Mouse (Mus musculus): ENCODE measurements around the gene Cldnd2. TPM values are rescaled to one million over a fixed set of nuclear protein-coding genes. Genes with fewer than 3 reads are reported as not detected.

Gene Cldnd2
- polyA plus RNA-seq, 1 experiment from 2014 or later: not detected

- Histone ChIP-seq H3K36me3 (ENCODE audit: control insufficient read depth, insufficient read depth, low read length) (peaks cover 6% of the 10 kb centered on the region), H3K4me1 (ENCODE audit: control insufficient read depth, insufficient read depth, low read length) (no peaks in the 10 kb centered on the region), H3K9me3 (ENCODE audit: control insufficient read depth, low read length) (no peaks in the 10 kb centered on the region), H3K9ac (ENCODE audit: low read length) (no peak overlapping the region), H3K4me2 (ENCODE audit: low read depth) (no peak overlapping the region), H3K4me3 (ENCODE audit: low read depth, low read length) (no peak overlapping the region), H3K27me3 (ENCODE audit: control insufficient read depth, insufficient read depth, low read length) (no peaks in the 10 kb centered on the region), H3K27ac (ENCODE audit: low read depth, low read length) (no peak overlapping the region)
- ATAC-seq (ENCODE audit: insufficient read depth, low FRiP score, low TSS enrichment) (no peak), DNase-seq (ENCODE audit: low spot score) (no peak)
- 91% methylated on average over 14 of the region's 14 CpGs for WGBS
Measured at GRCm38 (mm10) chr7:43453599-43454355, 13.2 kb downstream of the Cldnd2 start.

- Histone ChIP-seq H3K9ac (ENCODE audit: low read length) (no peak overlapping the region), H3K9me3 (ENCODE audit: control insufficient read depth, low read length) (no peaks in the 10 kb centered on the region), H3K27me3 (ENCODE audit: control insufficient read depth, insufficient read depth, low read length) (no peaks in the 10 kb centered on the region), H3K4me3 (ENCODE audit: low read depth, low read length) (no peak overlapping the region), H3K4me1 (ENCODE audit: control insufficient read depth, insufficient read depth, low read length) (no peaks in the 10 kb centered on the region), H3K27ac (ENCODE audit: low read depth, low read length) (no peak overlapping the region), H3K4me2 (ENCODE audit: low read depth) (no peak overlapping the region), H3K36me3 (ENCODE audit: control insufficient read depth, insufficient read depth, low read length) (peaks cover 6% of the 10 kb centered on the region)
- 94% methylated on average over 6 of the region's 6 CpGs for WGBS
- DNase-seq (ENCODE audit: low spot score) (no peak), ATAC-seq (ENCODE audit: insufficient read depth, low FRiP score, low TSS enrichment) (no peak)
Measured at GRCm38 (mm10) chr7:43454371-43454770, 13.8 kb downstream of the Cldnd2 start.

GRCm38 (mm10) chr7:43462851-43463250, 22.3 kb downstream of the Cldnd2 start, which contains the start of gene Vsig10l:
Gene Vsig10l, plus strand, starts transcription at chr7:43463151.
- H3K4me3 ChIP-seq (ENCODE audit: low read depth, low read length): no peak within 1 kb of the TSS
- H3K27ac ChIP-seq (ENCODE audit: low read depth, low read length): no peak within 1 kb of the TSS
- peaks cover 7% of the 10 kb centered on the region; the same call in 1 of the 2 replicates for H3K27me3 ChIP-seq (ENCODE audit: control insufficient read depth, insufficient read depth, low read length)
- no peak for DNase-seq (ENCODE audit: low spot score)
- no peaks in the 10 kb centered on the region for H3K4me1 ChIP-seq (ENCODE audit: control insufficient read depth, insufficient read depth, low read length)
- ATAC-seq (ENCODE audit: insufficient read depth, low FRiP score, low TSS enrichment): no peak
- H3K9ac ChIP-seq (ENCODE audit: low read length): no peak within 1 kb of the TSS
- no peak within 1 kb of the TSS for H3K4me2 ChIP-seq (ENCODE audit: low read depth)
- 69% methylated on average over 4 of the region's 4 CpGs for WGBS
- H3K36me3 ChIP-seq (ENCODE audit: control insufficient read depth, insufficient read depth, low read length): no peaks in the 10 kb centered on the region
- H3K9me3 ChIP-seq (ENCODE audit: control insufficient read depth, low read length): no peaks in the 10 kb centered on the region

- no peak overlapping the region for H3K4me2 ChIP-seq (ENCODE audit: low read depth)
- no peak overlapping the region for H3K4me3 ChIP-seq (ENCODE audit: low read depth, low read length)
- H3K9me3 ChIP-seq (ENCODE audit: control insufficient read depth, low read length): no peaks in the 10 kb centered on the region
- peaks cover 7% of the 10 kb centered on the region; the same call in 1 of the 2 replicates for H3K27me3 ChIP-seq (ENCODE audit: control insufficient read depth, insufficient read depth, low read length)
- ATAC-seq (ENCODE audit: insufficient read depth, low FRiP score, low TSS enrichment) (no peak), DNase-seq (ENCODE audit: low spot score) (no peak)
- WGBS: 87% methylated on average over 7 of the region's 7 CpGs
- H3K27ac ChIP-seq (ENCODE audit: low read depth, low read length): no peak overlapping the region
- H3K36me3 ChIP-seq (ENCODE audit: control insufficient read depth, insufficient read depth, low read length): no peaks in the 10 kb centered on the region
- no peak overlapping the region for H3K9ac ChIP-seq (ENCODE audit: low read length)
- no peaks in the 10 kb centered on the region for H3K4me1 ChIP-seq (ENCODE audit: control insufficient read depth, insufficient read depth, low read length)
Measured at GRCm38 (mm10) chr7:43463976-43464375, 23.4 kb downstream of the Cldnd2 start.

GRCm38 (mm10) chr7:43464864-43465343, 24.3 kb downstream of the Cldnd2 start:
- H3K4me1 ChIP-seq (ENCODE audit: control insufficient read depth, insufficient read depth, low read length): no peaks in the 10 kb centered on the region
- no peak overlapping the region for H3K27ac ChIP-seq (ENCODE audit: low read depth, low read length)
- no peaks in the 10 kb centered on the region for H3K36me3 ChIP-seq (ENCODE audit: control insufficient read depth, insufficient read depth, low read length)
- H3K4me2 ChIP-seq (ENCODE audit: low read depth): peak overlapping the region; percentile 65
- 0 out of 2 replicates have a peak overlapping the region, but pooled peaks have one; percentile 15 for H3K9ac ChIP-seq (ENCODE audit: low read length)
- WGBS: 8% methylated on average over 35 of the region's 35 CpGs
- H3K4me3 ChIP-seq (ENCODE audit: low read depth, low read length): peak overlapping the region; percentile 37
- ATAC-seq (ENCODE audit: insufficient read depth, low FRiP score, low TSS enrichment): peak; percentile 73; the same call in 1 of the 2 replicates
- no peaks in the 10 kb centered on the region for H3K9me3 ChIP-seq (ENCODE audit: control insufficient read depth, low read length)
- DNase-seq (ENCODE audit: low spot score): peak; percentile 73
- H3K27me3 ChIP-seq (ENCODE audit: control insufficient read depth, insufficient read depth, low read length): peaks cover 7% of the 10 kb centered on the region; the same call in 1 of the 2 replicates

GRCm38 (mm10) chr7:43465344-43466098, 24.9 kb downstream of the Cldnd2 start:
- WGBS: under 1% methylated on average over 33 of the region's 33 CpGs
- DNase-seq (ENCODE audit: low spot score) (peak; percentile 85), ATAC-seq (ENCODE audit: insufficient read depth, low FRiP score, low TSS enrichment) (peak; percentile 83)
- Histone ChIP-seq H3K4me1 (ENCODE audit: control insufficient read depth, insufficient read depth, low read length) (no peaks in the 10 kb centered on the region), H3K9ac (ENCODE audit: low read length) (peak overlapping the region; percentile 15; the same call in 1 of the 2 replicates), H3K36me3 (ENCODE audit: control insufficient read depth, insufficient read depth, low read length) (no peaks in the 10 kb centered on the region), H3K9me3 (ENCODE audit: control insufficient read depth, low read length) (no peaks in the 10 kb centered on the region), H3K4me2 (ENCODE audit: low read depth) (peak overlapping the region; percentile 65), H3K4me3 (ENCODE audit: low read depth, low read length) (peak overlapping the region; percentile 37), H3K27ac (ENCODE audit: low read depth, low read length) (no peak overlapping the region), H3K27me3 (ENCODE audit: control insufficient read depth, insufficient read depth, low read length) (peaks cover 7% of the 10 kb centered on the region; the same call in 1 of the 2 replicates)

GRCm38 (mm10) chr7:43466099-43466694, 25.6 kb downstream of the Cldnd2 start:
- peak overlapping the region; percentile 9 for H3K9ac ChIP-seq (ENCODE audit: low read length)
- no peaks in the 10 kb centered on the region for H3K36me3 ChIP-seq (ENCODE audit: control insufficient read depth, insufficient read depth, low read length)
- peak overlapping the region; percentile 65 for H3K4me2 ChIP-seq (ENCODE audit: low read depth)
- no peaks in the 10 kb centered on the region for H3K4me1 ChIP-seq (ENCODE audit: control insufficient read depth, insufficient read depth, low read length)
- no peak overlapping the region for H3K27ac ChIP-seq (ENCODE audit: low read depth, low read length)
- 2% methylated on average over 33 of the region's 33 CpGs for WGBS
- no peaks in the 10 kb centered on the region for H3K9me3 ChIP-seq (ENCODE audit: control insufficient read depth, low read length)
- DNase-seq (ENCODE audit: low spot score): peak; percentile 84
- ATAC-seq (ENCODE audit: insufficient read depth, low FRiP score, low TSS enrichment): peak; percentile 64
- H3K27me3 ChIP-seq (ENCODE audit: control insufficient read depth, insufficient read depth, low read length): peaks cover 7% of the 10 kb centered on the region; the same call in 1 of the 2 replicates
- H3K4me3 ChIP-seq (ENCODE audit: low read depth, low read length): peak overlapping the region; percentile 37

GRCm38 (mm10) chr7:43470373-43470772, 29.8 kb downstream of the Cldnd2 start:
- peak; percentile 41 for DNase-seq (ENCODE audit: low spot score)
- no peak for ATAC-seq (ENCODE audit: insufficient read depth, low FRiP score, low TSS enrichment)

More at GRCm38 (mm10) chr7:43470373-43470772, 29.8 kb downstream of the Cldnd2 start:
- no peaks in the 10 kb centered on the region for H3K4me1 ChIP-seq (ENCODE audit: control insufficient read depth, insufficient read depth, low read length)
- no peaks in the 10 kb centered on the region for H3K9me3 ChIP-seq (ENCODE audit: control insufficient read depth, low read length)
- WGBS: 46% methylated on average over 8 of the region's 8 CpGs
- H3K4me3 ChIP-seq (ENCODE audit: low read depth, low read length): no peak overlapping the region
- no peak overlapping the region for H3K4me2 ChIP-seq (ENCODE audit: low read depth)
- H3K36me3 ChIP-seq (ENCODE audit: control insufficient read depth, insufficient read depth, low read length): no peaks in the 10 kb centered on the region
- H3K27me3 ChIP-seq (ENCODE audit: control insufficient read depth, insufficient read depth, low read length): peaks cover 9% of the 10 kb centered on the region
- H3K9ac ChIP-seq (ENCODE audit: low read length): no peak overlapping the region
- no peak overlapping the region for H3K27ac ChIP-seq (ENCODE audit: low read depth, low read length)

All from neural tube, embryonic 11.5 days (tissue).